Mouse (Mus musculus) forebrain, postnatal 0 days (tissue): ENCODE measurements around the gene Cep85l. TPM values are rescaled to one million over a fixed set of nuclear protein-coding genes. Genes with fewer than 3 reads are reported as not detected.

Experiments
- ATAC-seq: fragments of 200-750 bp; cut with Nextera tagmentation; 2 replicates; pipeline ENCODE4 v1.8.0; 2017; ENCODE audit warnings: mild to moderate bottlenecking, moderate library complexity
- DNase-seq: peaks from one replicate; pipeline ENCODE4 v3.0.0-alpha.2; 2015
- H3K27ac ChIP-seq: fragments of 300-500 bp; sonication (generic); 2 replicates; pipeline ENCODE4 v1.5.1; 2014; ENCODE audit warnings: low read depth, mild to moderate bottlenecking, antibody characterized with exemption, low read length, moderate library complexity, mixed read lengths
- H3K27me3 ChIP-seq: fragments of 300-500 bp; sonication (generic); 2 replicates; pipeline ENCODE4 v1.6.1; 2014; ENCODE audit warnings: mild to moderate bottlenecking, low read length, mixed read lengths; ENCODE audit not compliant: insufficient read depth
- H3K36me3 ChIP-seq: fragments of 300-500 bp; sonication (generic); 2 replicates; pipeline ENCODE4 v1.6.1; 2014; ENCODE audit warnings: mild to moderate bottlenecking, moderate library complexity; ENCODE audit not compliant: insufficient read depth
- H3K4me1 ChIP-seq: fragments of 300-500 bp; sonication (generic); 2 replicates; pipeline ENCODE4 v1.6.1; 2014; ENCODE audit warnings: antibody characterized with exemption; ENCODE audit not compliant: insufficient read depth
- H3K4me2 ChIP-seq: fragments of 300-500 bp; sonication (generic); 2 replicates; pipeline ENCODE4 v1.6.1; 2014; ENCODE audit warnings: low read depth, mild to moderate bottlenecking, moderate library complexity
- H3K4me3 ChIP-seq: fragments of 300-500 bp; sonication (generic); 2 replicates; pipeline ENCODE4 v1.5.1; 2014; ENCODE audit warnings: low read depth, low read length, mixed read lengths
- H3K9ac ChIP-seq: fragments of 300-500 bp; sonication (generic); 2 replicates; pipeline ENCODE4 v1.6.1; 2014; ENCODE audit warnings: mild to moderate bottlenecking
- H3K9me3 ChIP-seq: fragments of 300-500 bp; sonication (generic); 2 replicates; pipeline ENCODE4 v1.6.1; 2016; ENCODE audit warnings: low read length
- CTCF ChIP-seq: sonication (generic); IDR thresholded peaks from 2 replicates; pipeline ENCODE4 v1.5.1; 2016; ENCODE audit warnings: antibody characterized with exemption, control low read depth, low read depth
- WGBS: fragments of 180-500 bp; shearing (Covaris S2); extraction: QIAGEN DNeasy Blood & Tissue Kit; methylation state at CpG from one replicate; pipeline ENCODE4 v1.1.7; 2014; 5-methylcytosine and 5-hydroxymethylcytosine counted together
- polyA plus RNA-seq: library from polyadenylated mRNA; unstranded; fragments of >200 nt; fragmentation: Nextera tagmentation; extraction: Ambion mirVana; gene quantifications from 2 replicates; pipeline ENCODE4 v1.2.1, GENCODE M21; 2015
- total RNA-seq: library from RNA; depleted of rRNA; stranded (reverse); fragments of >200 nt; gene quantifications from 2 replicates; pipeline ENCODE4 v1.2.3, GENCODE M21; 2014

Cep85l gene
- total and polyA plus RNA-seq, 2 experiments from 2014 or later: 6.9 to 18.2 TPM

DNA sequence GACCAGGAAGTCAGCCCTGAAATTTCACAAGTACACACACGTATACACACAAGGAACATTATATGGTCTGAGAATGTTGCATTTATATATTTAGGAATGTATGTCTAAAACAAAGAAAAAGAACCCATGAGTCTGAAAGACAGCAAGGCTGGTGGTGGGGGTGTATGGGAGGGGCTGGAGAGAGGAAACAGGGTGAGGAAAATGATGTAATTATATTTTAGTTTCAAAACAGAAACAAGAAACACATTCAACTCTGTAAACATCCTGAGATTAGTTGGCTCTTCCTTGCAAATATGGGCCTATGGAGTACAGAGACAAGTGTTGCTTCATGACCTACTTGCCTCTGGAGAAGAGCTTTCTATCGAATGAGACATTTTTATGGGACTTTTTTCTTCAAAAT, 32.4 kb upstream of the Cep85l start:
- Histone ChIP-seq H3K27ac (no peak overlapping the region), H3K4me2 (no peak overlapping the region), H3K9me3 (no peaks in the 10 kb centered on the region), H3K36me3 (no peaks in the 10 kb centered on the region), H3K4me3 (no peak overlapping the region), H3K4me1 (no peaks in the 10 kb centered on the region), H3K27me3 (no peaks in the 10 kb centered on the region), H3K9ac (no peak overlapping the region)
- DNase-seq (no peak), ATAC-seq (no peak)
- no peak for TF ChIP-seq CTCF
- 90% methylated on average over 2 of the region's 2 CpGs for WGBS

DNA sequence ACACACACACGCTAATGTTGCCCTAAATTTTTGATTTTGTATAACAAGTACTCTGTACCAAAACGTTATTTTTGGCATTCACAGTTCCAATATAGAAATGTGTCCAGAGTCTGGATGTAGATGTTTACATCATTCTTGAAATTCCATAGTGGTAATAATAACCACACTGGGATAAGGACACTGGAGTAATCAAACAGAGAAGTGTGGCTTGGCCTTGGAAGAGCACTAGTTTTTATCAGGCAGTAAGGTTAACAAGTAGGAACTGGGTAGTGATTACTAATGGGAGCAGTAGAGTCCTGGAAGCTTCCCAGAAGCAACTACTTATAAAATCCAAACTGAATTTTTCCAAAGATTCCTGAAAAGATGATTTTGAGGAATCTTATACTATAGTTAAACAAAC, 31.1 kb upstream of the Cep85l start:
- Histone ChIP-seq H3K4me3 (no peak overlapping the region), H3K27me3 (no peaks in the 10 kb centered on the region), H3K4me2 (no peak overlapping the region), H3K36me3 (no peaks in the 10 kb centered on the region), H3K4me1 (no peaks in the 10 kb centered on the region), H3K27ac (no peak overlapping the region), H3K9ac (no peak overlapping the region), H3K9me3 (no peaks in the 10 kb centered on the region)
- no peak for TF ChIP-seq CTCF
- ATAC-seq (no peak), DNase-seq (no peak)
- WGBS: 71% methylated on average over 2 of the region's 2 CpGs

DNA sequence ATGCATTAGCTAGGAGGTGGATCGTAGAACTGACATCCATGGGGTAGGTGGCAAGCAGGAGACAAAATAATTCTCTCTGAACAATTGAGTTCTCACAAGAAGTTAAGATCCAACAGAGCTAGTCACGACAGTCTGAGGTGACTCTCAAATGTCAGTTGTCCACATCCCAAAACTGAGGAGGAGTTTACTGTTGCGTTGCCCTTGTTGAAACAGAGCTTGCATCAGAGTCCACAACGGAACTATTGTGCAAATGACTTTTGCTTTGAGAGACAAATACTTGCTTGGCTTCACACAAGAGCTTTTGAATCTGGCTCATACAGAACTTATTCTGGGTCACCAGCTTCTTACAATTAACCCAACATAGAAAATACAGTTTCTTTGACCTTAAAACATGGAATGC, 27.7 kb upstream of the Cep85l start:
- WGBS: 80% methylated on average over 4 of the region's 4 CpGs
- no peak overlapping the region for H3K4me3 ChIP-seq
- H3K27me3 ChIP-seq: no peaks in the 10 kb centered on the region
- H3K27ac ChIP-seq: no peak overlapping the region
- TF ChIP-seq CTCF: no peak
- no peaks in the 10 kb centered on the region for H3K9me3 ChIP-seq
- H3K9ac ChIP-seq: no peak overlapping the region
- H3K36me3 ChIP-seq: no peaks in the 10 kb centered on the region
- H3K4me1 ChIP-seq: no peaks in the 10 kb centered on the region
- H3K4me2 ChIP-seq: no peak overlapping the region
- ATAC-seq: no peak
- no peak for DNase-seq

DNA sequence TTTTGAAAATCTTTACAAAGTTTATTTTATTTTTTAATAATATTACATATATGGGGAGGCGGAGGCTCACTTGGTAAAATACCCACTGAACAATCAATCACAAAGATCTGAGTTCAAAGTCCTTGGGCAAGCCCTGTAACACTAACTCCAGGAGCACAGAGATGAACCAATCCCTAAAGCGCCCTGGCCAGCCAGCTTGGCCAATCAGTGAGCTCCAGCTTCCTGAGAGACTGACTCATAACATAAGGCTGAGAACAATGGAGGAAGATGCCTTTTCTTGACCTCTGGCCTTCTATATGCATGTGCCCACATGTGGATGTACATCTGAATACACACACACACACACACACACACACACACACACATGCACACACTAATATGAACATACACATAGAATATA, 27.1 kb upstream of the Cep85l start:
- no peak overlapping the region for H3K4me3 ChIP-seq
- no peak overlapping the region for H3K4me2 ChIP-seq
- no peaks in the 10 kb centered on the region for H3K27me3 ChIP-seq
- H3K36me3 ChIP-seq: no peaks in the 10 kb centered on the region
- no peak for ATAC-seq
- WGBS: 92% methylated on average over 2 of the region's 2 CpGs
- no peak for DNase-seq
- H3K9ac ChIP-seq: no peak overlapping the region
- TF ChIP-seq CTCF: no peak
- H3K4me1 ChIP-seq: no peaks in the 10 kb centered on the region
- no peak overlapping the region for H3K27ac ChIP-seq
- no peaks in the 10 kb centered on the region for H3K9me3 ChIP-seq

DNA sequence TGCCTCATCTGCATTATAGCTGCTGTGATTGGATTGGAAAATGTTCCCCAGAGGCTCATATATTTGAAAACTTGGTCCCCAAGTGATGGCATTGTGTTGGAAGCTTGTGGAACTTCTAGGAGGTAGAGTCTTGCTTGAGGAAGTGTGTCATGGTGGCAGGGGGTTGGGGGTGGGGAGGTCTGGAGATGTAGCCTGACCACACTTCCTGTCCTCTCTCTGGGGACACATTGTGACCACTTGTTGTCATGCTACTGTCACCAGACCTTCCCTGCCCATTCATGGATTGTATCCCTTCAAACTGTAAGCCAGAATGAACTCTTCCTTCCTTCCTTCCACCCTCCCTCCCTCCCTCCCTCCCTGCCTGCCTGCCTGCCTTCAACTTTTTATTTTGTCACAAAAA, 22.5 kb upstream of the Cep85l start:
- ATAC-seq (no peak), DNase-seq (no peak)
- H3K9me3 ChIP-seq: no peaks in the 10 kb centered on the region
- H3K36me3 ChIP-seq: no peaks in the 10 kb centered on the region
- TF ChIP-seq CTCF: no peak
- no peaks in the 10 kb centered on the region for H3K27me3 ChIP-seq
- H3K4me3 ChIP-seq: no peak overlapping the region
- H3K9ac ChIP-seq: no peak overlapping the region
- H3K4me1 ChIP-seq: peaks cover 5% of the 10 kb centered on the region; the same call in 1 of the 2 replicates
- H3K27ac ChIP-seq: no peak overlapping the region
- no peak overlapping the region for H3K4me2 ChIP-seq

DNA sequence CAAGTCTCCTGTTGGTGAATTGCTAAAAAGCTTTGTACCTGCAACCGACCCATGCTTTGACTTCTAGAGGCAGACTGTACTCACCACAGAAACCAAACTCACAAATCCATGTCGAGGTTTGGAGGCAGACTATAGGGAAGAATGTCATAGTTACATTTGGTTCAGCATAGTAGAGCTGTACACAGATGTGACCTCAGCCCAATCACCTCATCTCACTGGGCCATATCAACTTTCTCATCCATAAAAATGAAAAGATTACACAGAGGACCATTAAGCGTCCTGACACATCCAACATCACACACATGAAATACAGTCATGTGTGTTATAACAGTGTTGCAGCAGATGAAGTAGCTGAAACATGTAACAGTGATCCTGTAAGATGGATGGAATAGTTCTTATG, 19.3 kb upstream of the Cep85l start:
- no peaks in the 10 kb centered on the region for H3K36me3 ChIP-seq
- H3K27ac ChIP-seq: no peak overlapping the region
- no peaks in the 10 kb centered on the region for H3K9me3 ChIP-seq
- H3K27me3 ChIP-seq: no peaks in the 10 kb centered on the region
- DNase-seq (no peak), ATAC-seq (no peak)
- no peak for TF ChIP-seq CTCF
- no peak overlapping the region for H3K9ac ChIP-seq
- H3K4me2 ChIP-seq: no peak overlapping the region
- H3K4me3 ChIP-seq: no peak overlapping the region
- H3K4me1 ChIP-seq: peaks cover 5% of the 10 kb centered on the region; the same call in 1 of the 2 replicates
- WGBS: 56% methylated on average over 3 of the region's 3 CpGs

DNA sequence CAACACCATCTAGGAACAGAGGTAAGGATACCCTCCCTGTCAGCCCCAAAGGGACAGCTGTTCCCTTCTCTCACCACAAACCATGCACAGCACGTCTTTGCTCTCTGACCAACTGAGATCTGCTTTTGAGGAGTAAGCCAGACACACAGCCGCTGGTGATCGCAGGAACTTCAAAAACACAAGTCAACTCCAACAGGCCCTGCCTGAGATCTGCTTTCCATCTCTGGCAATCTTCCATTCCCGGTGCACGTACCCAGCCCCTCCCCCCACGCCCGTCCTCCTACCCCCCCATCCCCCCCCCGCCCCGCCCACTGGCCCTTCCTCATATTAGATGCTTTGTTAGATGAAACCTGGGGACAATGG, 18.8 kb upstream of the Cep85l start:
- WGBS: 5% methylated on average over 9 of the region's 9 CpGs
- H3K4me3 ChIP-seq: no peak overlapping the region
- no peaks in the 10 kb centered on the region for H3K27me3 ChIP-seq
- peaks cover 5% of the 10 kb centered on the region; the same call in 1 of the 2 replicates for H3K4me1 ChIP-seq
- H3K27ac ChIP-seq: 0 out of 2 replicates have a peak overlapping the region, but pooled peaks have one; percentile 54
- DNase-seq (peak; percentile 34), ATAC-seq (peak; percentile 38; the same call in 1 of the 2 replicates)
- no peaks in the 10 kb centered on the region for H3K9me3 ChIP-seq
- peak overlapping the region; percentile 33 for H3K4me2 ChIP-seq
- TF ChIP-seq CTCF: no peak
- peak overlapping the region; percentile 6; the same call in 1 of the 2 replicates for H3K9ac ChIP-seq
- no peaks in the 10 kb centered on the region for H3K36me3 ChIP-seq
